Mouse (Mus musculus) thymus, adult 2 months (tissue): ENCODE results near the gene BC055324.

Experiments used
- CTCF ChIP-seq: fragments of 200-500 bp; IDR thresholded peaks from 2 replicates; pipeline ENCODE4 v1.5.1; 2012; ENCODE audit warnings: mild to moderate bottlenecking, control low read depth, low read length, moderate library complexity, borderline replicate concordance; ENCODE audit not compliant: control insufficient read depth, poor library complexity, insufficient read depth; ENCODE audit errors: extremely low read depth
- POLR2A ChIP-seq: fragments of 200-500 bp; IDR thresholded peaks from 2 replicates; pipeline ENCODE4 v1.6.1; 2012; ENCODE audit warnings: mild to moderate bottlenecking, low read length, control low read depth, moderate library complexity; ENCODE audit not compliant: control insufficient read depth, poor library complexity, insufficient read depth; ENCODE audit errors: extremely low read depth

DNA sequence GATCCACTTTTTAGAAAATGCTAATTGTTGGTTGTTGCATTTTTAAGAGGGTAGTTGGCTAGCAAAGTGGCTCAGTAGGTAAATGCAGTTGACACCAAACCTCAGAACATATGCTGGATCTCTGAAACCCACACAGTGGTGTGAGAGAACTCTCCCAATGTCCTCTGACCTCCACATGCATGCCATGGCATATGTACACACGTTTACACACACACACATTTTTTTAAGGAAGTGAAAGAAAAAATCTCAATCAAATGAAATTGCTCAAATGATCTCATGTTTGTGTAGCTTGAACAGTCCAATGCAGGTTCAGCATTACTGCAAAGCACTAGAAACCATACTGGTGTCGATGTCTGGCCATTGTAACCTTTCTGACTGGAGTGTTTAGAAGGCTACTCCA lies 95.0 kb downstream of the BC055324 start:
- no peak for TF ChIP-seq CTCF
- no peak for TF ChIP-seq POLR2A
